Mouse (Mus musculus) liver, embryonic 14.5 days (tissue): Measurements from ENCODE around the gene Stk16.
A peak's percentile ranks its signal among the peaks of the same experiment; 100 is the strongest.

Experiments
- CTCF ChIP-seq: IDR thresholded peaks from 2 replicates; pipeline ENCODE4 v1.5.1; 2016; ENCODE audit warnings: antibody characterized with exemption, low read depth, control low read depth
- EP300 ChIP-seq: IDR thresholded peaks from 2 replicates; pipeline ENCODE4 v1.6.1; 2016; ENCODE audit warnings: antibody characterized with exemption, low read depth

- TF ChIP-seq CTCF (peak; percentile 28; the same call in 1 of the 2 replicates), EP300 (peak; percentile 1; the same call in 1 of the 2 replicates)
These were observed 41.9 kb upstream of the Stk16 start, which contains the start of gene Zfand2b for GRCm38 (mm10) chr1:75168472-75169464.
